Mouse (Mus musculus) testis, postnatal 10 days (tissue): Measurements from ENCODE around the gene Ccdc8.
A peak's percentile ranks its signal among the peaks of the same experiment; 100 is the strongest.

Source experiments
- DNase-seq: peaks from one replicate; pipeline ENCODE4 v3.0.0; 2021; ENCODE audit warnings: low spot score

Ccdc8 gene

DNA sequence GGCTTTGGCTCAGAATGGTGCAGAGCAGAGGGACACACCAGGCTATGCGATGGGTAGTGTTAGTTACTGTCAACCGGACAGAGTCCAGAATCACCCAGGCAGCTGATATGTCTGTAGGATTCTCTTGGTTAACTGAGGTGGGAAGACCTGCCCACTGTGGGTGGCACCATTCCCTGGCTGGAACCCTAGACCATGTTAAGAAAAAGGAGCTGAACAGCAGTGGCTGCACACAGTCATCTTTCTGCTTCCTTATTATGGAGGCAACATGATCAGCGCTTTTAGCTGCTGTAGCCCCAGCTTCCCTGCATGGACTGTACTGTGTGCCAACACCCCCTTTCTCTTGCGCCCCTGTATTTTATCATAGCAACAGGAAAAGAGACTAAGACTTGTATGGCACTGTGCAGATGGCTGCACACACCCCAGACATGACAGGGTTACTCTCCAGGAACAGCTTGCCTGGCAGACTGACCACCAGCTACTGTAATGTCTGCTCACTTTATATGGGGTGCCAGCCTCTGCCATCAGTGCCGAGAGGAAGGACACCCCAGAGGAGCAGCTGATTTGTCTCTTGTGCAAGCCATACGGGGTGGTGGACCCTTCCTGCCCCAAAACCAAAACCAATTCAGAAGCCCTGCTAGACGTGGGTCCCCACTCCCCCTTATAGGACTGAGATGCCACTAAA lies 19.5 kb downstream of the Ccdc8 start:
- DNase-seq = no peak

DNA sequence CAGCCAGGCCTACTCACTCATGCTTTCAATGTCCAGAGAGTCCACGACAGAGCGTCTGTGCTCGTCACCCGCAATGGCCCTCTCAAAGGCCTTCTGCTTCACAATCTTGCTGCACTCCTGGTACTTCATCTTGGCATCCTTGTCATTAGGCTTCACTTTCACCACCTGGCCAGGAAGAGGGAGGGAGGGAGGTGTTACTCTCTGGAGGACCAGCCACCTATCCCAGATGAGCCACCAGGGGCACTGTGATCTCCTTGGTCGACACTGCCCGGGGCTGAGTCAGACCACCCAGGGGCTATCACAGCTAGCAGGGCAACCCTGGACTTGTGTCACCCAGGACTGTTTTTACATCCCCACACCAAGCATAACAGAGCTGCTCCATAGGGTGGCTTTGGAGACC lies 22.9 kb downstream of the Ccdc8 start:
- DNase-seq = no peak

DNA sequence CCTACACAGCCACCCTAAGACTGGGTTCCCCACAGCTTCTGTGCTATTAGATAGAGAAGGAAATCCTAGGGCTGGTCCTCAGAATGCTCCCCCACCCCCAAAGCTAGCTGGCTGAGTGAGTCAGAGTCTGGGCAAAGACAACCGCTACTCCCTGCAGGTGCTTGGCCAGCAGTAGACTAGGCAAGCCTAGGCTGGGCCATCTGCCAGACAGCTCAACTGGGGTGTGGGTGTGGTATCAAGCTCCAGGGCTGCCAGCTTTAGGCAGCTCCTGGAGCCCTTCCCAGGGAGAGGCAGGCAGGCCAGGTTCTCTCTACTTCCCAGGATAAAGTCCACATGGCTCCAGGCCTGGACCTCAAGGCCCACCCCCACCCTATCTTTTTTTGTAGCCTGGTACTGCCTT lies 24.5 kb downstream of the Ccdc8 start:
- DNase-seq = peak; percentile 88

DNA sequence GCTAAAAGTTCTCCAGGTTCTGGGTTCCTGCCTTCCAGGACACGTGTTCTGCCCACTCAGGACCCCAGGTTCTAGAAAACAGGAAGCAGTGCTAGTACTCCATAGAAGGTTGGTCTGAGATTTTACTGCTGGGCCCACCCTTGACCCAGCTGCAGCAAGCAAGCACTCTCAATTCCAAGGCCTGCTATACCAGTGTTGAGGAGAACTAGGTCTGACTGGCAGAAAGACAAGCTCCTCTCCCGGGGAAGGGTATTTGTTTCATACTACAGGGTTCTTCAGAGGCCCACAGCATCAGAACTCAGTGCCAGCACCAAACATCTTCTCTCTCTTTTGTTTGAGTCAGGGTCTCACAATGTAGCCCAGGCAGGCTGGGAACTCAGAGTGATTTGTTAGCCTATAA lies 25.4 kb downstream of the Ccdc8 start:
- DNase-seq = no peak

DNA sequence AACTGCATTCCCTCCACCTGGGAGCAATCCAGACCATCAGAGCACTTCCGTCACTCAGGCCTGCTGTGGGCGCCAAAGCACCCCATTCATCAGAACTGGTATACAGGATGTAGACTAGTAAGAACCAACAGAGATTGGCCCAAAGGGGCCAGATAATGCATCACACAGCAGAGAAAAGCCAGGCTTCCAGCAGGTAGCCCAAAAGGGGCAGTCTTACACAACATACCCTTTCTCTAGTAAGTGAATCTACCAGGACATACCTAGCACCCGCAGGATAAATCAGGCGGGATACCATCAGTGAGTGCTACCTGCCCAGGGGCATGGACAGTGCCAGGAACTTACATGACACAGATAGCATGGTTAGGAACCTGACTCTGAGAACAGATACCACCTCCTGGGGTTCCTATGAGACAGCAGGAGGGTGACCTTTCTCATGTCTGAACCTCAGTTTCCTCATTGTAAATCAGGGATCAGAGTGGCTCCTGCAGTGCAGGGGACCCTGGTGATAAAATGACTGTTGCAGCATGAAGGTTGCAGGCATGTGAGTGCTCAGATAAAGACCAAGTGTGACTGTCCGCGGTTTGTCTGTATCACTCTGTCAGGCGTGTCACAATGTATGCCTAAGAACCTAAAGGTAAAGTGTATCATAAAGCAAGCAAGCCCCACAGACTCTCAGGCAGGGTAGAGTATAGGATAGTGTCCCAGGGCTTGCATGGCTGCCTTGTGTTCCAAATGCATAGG lies 27.1 kb downstream of the Ccdc8 start:
- DNase-seq = no peak

DNA sequence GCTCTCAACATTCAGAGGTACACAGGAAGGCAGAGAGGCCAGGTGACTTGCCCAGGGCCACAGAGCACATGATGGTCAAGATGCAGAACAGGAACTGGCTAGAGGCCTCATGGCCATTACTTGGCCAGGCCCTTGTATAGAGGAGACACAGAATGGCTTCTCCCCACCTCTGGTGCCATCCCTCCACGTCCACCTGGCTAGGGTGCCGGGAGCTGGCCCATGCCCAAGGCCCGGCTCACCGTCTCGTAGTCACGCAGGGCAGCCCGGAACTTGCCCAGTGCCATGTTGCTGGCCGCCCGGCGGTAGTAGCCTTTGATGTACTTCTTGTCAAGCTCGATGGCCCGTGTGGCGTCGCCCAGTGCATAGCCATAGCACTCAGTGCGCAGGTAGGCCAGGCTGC lies 29.7 kb downstream of the Ccdc8 start:
- DNase-seq = no peak

DNA sequence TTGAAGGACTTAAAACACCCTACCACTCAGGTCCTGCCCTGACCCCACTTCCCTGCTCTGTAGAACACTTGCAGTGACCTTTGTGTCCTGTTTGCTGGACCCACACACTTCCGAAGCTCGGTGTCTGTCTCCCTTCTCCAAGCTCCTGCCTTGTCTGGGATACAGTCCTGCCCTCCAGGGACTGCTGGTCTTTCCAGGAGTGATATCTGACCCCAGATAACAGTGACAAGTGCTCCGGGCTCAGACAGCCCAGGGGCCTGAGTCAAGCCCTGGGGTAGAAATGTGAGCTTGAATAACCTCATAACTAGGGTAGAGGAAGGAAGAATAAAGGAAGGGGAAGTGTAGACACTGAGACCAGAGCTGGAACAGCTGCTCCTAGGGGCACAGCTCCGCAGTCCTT lies 31.2 kb downstream of the Ccdc8 start:
- no peak for DNase-seq

DNA sequence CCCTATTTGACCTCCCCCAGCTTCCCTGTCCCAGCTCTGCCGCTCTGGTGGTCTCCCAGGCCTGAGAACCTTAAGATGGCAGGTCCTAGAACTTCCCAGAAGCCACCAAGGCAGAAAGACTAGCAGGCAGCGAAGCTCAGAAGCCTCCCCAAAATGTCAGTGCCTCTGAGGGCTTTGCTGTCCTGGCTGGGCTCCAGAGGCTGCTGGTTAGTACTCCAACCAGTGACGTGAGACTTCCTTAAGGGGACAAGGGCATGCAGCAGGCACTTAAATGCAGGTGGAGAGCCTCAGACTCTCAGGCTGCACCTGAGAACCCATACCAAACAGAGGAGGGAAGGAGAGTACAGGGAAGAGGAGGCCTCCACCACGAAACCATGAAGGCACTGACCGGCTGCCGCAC lies 31.6 kb downstream of the Ccdc8 start:
- DNase-seq = no peak

DNA sequence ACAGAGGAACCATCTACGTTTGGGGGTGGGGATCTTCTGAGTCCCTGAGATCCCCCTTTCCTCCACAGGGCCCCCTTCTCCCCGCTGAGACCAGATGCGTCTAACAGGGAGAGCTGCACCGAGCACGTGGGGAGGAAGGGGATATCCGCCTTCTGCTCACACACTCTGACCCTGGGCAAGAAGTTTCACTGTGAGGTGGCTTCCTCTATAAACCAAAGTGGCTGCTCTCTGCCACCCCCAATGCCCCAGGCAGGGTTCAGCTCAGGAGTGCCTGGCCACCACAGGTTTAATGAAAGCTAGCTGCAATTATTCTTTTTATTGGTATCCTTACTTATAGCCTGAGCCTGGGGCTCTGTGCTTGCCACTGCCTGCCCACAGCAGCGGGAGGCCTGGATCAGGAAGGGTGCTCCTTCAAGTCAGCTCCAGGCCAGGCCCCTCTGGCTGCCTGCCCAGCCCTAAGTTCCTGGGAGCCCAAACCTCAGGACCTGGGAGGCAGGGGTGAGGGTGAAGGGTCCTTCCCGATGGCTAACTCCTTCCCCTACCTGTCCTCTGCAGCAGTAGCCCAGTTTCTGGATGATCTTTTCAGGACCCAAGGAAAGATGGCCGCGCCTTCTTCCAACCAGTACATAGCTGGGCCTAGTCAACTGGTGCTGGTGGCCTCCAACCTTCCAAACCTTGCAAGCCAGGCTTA lies 32.5 kb downstream of the Ccdc8 start:
- DNase-seq = no peak

DNA sequence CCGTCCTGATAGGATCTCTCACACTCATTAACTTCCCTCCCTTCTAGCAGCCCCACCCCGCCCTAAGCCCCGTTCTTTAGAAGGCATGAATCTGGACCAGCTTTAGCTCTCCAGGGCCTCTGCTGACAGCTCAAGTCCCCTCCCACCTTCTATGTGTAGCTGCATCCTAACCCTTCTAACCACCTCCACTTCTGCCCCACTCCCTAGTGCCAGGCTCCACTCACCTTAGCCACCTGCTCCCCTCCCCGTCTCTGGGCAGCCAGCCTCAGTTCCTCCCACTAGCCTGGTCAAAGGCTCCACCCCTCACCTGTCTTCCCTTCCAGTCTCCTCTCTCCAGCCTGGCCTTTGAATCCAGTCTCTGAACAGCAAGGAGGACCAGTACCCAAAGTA lies 33.0 kb downstream of the Ccdc8 start:
- no peak for DNase-seq

DNA sequence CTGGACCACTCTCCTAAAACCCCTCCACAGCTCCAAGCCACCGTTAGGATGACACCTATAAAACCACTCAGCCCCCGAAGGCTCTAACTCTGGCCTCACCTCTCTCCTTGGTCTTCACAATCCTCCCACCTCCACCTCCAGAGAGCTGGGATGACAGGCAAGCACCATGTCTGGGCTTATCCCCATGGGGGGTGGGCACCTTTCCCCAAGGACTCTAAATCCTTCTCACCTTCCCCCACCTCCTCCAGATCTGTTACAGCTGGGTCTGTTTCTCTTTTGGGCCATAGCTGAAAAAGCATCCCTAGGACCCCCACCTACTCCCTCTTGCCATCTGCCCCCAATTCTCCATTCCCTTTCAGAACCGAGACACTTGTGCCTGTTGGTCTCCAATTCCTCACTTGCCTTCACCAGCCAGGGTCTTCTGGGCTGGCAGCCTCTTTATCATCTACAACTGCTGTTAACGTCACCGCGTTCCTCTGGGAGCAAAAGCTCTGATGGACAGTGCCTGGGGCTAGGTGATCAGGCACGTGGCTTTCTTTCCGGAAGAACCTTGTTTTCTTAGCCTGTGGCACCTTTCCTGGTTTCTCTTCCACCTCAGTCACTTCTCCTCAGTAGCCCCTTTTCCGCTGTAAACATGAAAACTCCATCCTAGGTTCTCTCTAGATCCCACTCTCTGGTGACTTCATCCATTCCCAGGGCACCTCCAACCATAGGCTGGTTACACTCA lies 33.6 kb downstream of the Ccdc8 start:
- no peak for DNase-seq

DNA sequence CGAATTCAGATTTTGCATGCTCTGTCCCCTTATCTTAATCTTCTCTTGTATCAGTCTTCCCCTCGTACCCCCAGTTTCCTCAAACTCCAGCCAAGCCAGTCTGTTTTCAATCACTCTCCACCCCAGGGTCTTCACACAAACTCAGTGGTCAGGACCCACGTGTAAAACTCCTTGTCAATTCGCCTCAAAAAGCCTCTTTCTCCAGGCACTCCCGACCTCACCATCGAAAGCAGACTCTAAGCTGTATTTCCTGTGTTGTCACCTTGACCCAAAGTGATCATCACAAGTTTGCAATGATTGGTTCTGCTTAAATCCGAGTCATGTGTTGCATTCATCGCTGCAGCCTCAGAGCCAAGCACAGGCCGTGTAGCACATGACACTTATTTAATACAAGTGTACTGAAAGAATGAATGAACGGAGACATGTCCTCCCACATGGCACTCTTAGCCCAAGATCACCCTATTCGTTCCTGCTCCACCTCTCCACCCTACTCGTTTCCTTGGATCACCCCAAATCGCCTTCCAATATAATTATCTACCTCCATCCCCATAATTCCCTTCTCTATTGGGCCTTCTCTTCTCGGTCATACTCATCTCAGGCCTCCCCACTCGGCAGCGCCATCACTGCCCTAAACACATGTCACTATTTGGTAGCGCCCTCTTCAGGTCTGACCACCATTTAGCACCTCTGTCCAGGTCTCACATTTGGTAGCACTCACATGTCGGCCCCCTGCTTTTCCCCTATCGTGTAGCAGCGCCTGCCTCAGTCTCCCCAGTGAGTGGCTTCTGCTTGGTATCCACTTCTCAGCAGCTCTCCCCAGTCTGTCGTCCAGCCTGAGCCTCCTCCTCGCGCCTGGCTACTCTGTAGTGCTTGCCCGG lies 34.4 kb downstream of the Ccdc8 start:
- DNase-seq = no peak

DNA sequence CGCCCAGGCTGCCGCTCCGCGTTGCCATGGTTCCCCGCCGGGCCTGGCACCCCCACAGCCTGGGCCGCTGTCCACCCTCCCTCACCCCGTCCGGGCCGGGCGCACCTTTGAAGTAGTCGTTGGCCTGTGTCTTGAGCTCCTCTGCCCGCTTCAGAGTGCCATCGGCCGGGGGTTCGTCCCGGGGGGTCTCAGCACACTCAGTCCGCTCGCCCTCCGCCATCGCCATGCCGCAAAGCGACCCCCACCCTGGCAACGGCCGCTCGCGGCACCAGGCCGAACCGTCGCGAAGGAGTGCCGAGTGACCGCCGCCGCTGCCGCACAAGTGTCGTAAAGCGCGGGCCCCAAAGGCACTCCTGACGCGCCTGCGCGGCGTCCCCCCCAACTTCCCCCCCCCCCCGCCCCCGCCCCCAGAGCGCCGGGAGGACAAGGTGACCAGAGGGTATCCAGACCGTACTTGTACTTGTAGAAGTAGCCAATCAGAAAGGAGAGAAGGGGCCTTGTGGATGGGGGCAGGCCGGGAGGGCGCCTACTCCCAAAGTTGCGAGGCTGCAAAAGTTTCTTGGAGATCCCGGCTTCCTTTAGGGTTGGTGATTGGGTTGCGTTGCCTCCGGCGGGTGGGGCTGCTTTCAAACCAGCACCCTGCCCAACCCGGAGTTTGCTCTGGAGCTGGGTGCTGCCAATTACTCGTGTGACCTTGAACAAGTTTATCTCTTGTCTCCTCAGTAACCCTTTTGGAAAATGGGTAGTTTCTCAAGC lies 35.3 kb downstream of the Ccdc8 start, which contains the start of gene Ppp5c:
Gene Ppp5c (minus strand): TSS at position 337 of the 756 bp plus-strand sequence.
- DNase-seq = peak; percentile 93

DNA sequence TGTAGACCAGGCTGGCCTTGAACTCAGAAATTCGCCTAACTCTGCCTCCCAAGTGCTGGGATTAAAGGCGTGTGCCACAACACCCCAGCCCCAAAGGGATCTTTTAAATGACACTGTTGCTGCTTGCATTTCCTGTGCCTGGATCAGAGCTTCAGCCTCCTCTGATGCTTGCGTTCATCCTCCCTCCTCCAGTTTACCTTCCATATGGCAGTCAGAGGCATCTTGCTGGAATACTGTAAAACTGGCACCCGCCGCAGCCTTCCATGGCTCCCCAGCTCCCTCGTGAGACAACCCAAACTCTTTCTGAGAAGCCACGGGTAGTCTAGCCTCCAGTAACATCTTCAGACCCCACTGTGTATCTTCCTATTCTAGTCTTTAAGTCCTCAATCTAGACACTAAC lies 36.4 kb downstream of the Ccdc8 start:
- DNase-seq = no peak

DNA sequence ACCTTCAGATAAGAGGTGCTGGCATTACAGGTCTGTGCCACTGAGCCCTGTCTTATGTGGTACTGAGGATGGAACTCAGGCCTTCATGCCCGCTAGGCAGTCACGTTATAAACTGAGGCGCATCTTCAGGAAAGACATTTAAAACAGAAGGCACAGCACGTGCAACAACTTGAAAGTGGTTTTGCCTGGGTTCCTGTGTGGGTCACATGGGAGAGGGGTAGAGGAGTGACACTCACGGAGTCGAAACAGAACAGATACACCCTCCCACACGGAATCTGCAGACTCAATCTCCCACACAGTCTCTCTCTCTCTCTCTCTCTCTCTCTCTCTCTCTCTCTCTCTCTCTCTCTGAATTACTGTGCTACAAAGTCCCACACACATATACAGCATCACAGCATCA lies 37.7 kb downstream of the Ccdc8 start:
- no peak for DNase-seq

DNA sequence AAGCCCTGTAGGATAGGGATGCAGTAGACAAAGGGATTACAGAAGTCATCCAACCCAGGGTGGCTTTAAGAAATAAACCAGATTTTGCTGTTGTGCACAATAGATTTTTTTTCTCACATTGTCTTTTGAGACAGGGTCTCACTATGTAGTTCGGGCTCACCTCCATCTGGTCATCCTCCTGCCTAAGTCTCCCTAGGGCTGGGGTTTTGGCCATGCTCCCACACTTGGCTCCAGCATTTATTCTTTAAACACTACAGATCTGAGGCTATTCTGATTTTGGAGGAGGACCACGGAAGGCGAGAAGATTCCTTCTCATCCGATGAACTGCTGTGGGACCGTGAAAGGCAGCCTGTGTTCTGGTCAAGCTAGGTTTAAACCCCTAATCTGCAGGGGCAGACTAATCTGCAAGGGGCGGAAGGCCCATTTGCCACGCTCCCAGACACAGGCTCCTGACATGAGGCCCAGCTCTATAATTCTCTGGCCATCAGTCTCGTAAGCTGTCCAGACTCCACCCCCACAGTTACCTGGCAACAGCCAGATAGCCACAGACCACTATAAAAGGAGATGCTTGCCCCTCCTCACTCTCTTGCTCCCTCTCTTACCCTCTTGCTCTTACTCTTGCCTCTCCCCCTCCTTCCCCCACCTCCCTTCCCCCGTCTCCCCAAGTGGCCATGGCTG lies 45.6 kb downstream of the Ccdc8 start:
- DNase-seq = no peak

DNA sequence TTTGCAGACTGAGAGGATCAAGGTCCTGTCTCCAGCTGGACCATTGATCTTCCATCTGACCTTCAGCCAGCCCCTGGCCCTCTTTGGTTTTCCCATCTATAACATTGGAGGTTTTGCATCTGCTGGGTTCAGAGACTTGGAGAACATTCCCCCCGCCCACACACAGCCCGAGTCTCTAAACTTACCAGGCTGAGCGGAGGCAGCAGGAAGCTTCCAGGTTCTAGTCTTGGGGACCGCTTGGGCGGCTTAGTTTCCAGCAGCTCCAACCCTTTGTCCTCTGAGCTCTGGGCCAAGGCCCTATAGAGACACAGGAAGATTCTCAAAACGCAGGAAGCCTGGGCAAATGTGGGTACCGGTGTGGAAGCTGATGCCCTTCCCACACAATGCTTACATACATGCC lies 46.9 kb downstream of the Ccdc8 start:
- no peak for DNase-seq

DNA sequence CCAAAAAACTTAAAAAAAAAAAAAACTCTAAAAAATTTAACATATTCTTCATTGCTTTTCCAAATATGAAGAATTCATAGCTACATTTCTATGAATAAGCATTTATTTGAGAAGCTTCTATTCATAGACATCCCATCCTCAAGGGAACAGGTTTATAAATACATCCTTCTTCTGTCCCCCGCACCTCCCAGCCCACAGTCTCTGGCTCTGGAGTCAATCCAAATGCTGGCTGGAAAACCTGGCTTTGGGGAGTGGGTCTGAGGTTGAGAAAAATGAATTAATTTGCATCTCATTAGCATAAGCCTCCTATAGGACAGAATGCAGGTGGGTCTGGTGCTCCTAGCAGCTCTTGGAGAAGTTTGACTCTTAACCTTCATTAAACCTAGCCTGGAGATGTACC lies 53.2 kb downstream of the Ccdc8 start:
- DNase-seq = peak; percentile 33
